Mouse (Mus musculus) liver, embryonic 15.5 days (tissue): Measurements from ENCODE around the gene Erlec1. TPM values are rescaled to one million over a fixed set of nuclear protein-coding genes. Genes with fewer than 3 reads are reported as not detected.
A peak's percentile ranks its signal among the peaks of the same experiment; 100 is the strongest.

Experiments used
- ATAC-seq: fragments of 200-750 bp; cut with Nextera tagmentation; 2 replicates; pipeline ENCODE4 v1.8.0; 2017; ENCODE audit warnings: moderate number of reproducible peaks, mild to moderate bottlenecking, moderate library complexity; ENCODE audit not compliant: insufficient read depth
- H3K27ac ChIP-seq: fragments of 300-500 bp; sonication (generic); replicated peaks from 2 replicates; pipeline ENCODE4 v1.5.1; 2015; ENCODE audit warnings: mild to moderate bottlenecking, inconsistent platforms
- H3K27me3 ChIP-seq: fragments of 300-500 bp; sonication (generic); 2 replicates; pipeline ENCODE4 v1.6.1; 2015; ENCODE audit warnings: mild to moderate bottlenecking, inconsistent platforms
- H3K36me3 ChIP-seq: fragments of 300-500 bp; sonication (generic); replicated peaks from 2 replicates; pipeline ENCODE4 v1.6.1; 2015; ENCODE audit warnings: moderate library complexity, mild to moderate bottlenecking, inconsistent platforms
- H3K4me1 ChIP-seq: fragments of 300-500 bp; sonication (generic); replicated peaks from 2 replicates; pipeline ENCODE4 v1.6.1; 2015; ENCODE audit warnings: inconsistent platforms
- H3K4me2 ChIP-seq: fragments of 300-500 bp; sonication (generic); 2 replicates; pipeline ENCODE4 v1.6.1; 2015; ENCODE audit warnings: moderate library complexity, mild to moderate bottlenecking, inconsistent platforms
- H3K4me3 ChIP-seq: fragments of 300-500 bp; sonication (generic); replicated peaks from 2 replicates; pipeline ENCODE4 v1.5.1; 2015; ENCODE audit warnings: mild to moderate bottlenecking, inconsistent platforms
- H3K9ac ChIP-seq: fragments of 300-500 bp; sonication (generic); 2 replicates; pipeline ENCODE4 v1.6.1; 2015; ENCODE audit warnings: moderate library complexity, mild to moderate bottlenecking, inconsistent platforms
- H3K9me3 ChIP-seq: fragments of 300-500 bp; sonication (generic); replicated peaks from 2 replicates; pipeline ENCODE4 v1.6.1; 2016; ENCODE audit warnings: inconsistent platforms
- WGBS: fragments of 180-500 bp; shearing (Covaris S2); methylation state at CpG from one replicate; pipeline ENCODE4 v1.1.7; 2015; ENCODE audit warnings: mixed read lengths; ENCODE audit not compliant: insufficient replicate concordance; 5-methylcytosine and 5-hydroxymethylcytosine counted together
- polyA plus RNA-seq: library from polyadenylated mRNA; unstranded; fragments of >200 nt; fragmentation: Nextera tagmentation; extraction: Ambion mirVana; gene quantifications from 2 replicates; pipeline ENCODE4 v1.2.1, GENCODE M21; 2015

The Erlec1 gene
- 5.9 and 7.2 TPM in 2 replicates for polyA plus RNA-seq

GRCm38 (mm10) chr11:30954279-30954725 is at the start of gene Erlec1:
Gene Erlec1 (minus strand): TSS chr11:30954335.
- peaks cover 16% of the 10 kb centered on the region for H3K4me1 ChIP-seq
- H3K9me3 ChIP-seq, result no peaks in the 10 kb centered on the region
- peak within 1 kb of the TSS; percentile 66 for H3K4me2 ChIP-seq
- H3K9ac ChIP-seq, result peak within 1 kb of the TSS; percentile 93
- ATAC-seq, result peak; percentile 90
- peak within 1 kb of the TSS; percentile 94 for H3K4me3 ChIP-seq
- H3K27me3 ChIP-seq, result no peaks in the 10 kb centered on the region
- peaks cover 22% of the 10 kb centered on the region for H3K36me3 ChIP-seq
- peak within 1 kb of the TSS; percentile 95 for H3K27ac ChIP-seq
- WGBS, result under 1% methylated on average over 40 of the region's 40 CpGs

GRCm38 (mm10) chr11:31001169-31001908 is 47.2 kb upstream of the Erlec1 start:
- Histone ChIP-seq H3K4me3 (no peak overlapping the region), H3K4me2 (peak overlapping the region; percentile 41), H3K27ac (peak overlapping the region; percentile 82), H3K9ac (no peak overlapping the region), H3K27me3 (no peaks in the 10 kb centered on the region), H3K36me3 (0 out of 2 replicates have a peak, but pooled peaks cover 6% of the 10 kb centered on the region), H3K4me1 (peaks cover 56% of the 10 kb centered on the region), H3K9me3 (no peaks in the 10 kb centered on the region)
- 29% methylated on average over 4 of the region's 4 CpGs for WGBS
- ATAC-seq, result peak; percentile 87

- H3K27me3 ChIP-seq, result no peaks in the 10 kb centered on the region
- 0 out of 2 replicates have a peak overlapping the region, but pooled peaks have one; percentile 5 for H3K4me2 ChIP-seq
- ATAC-seq, result no peak
- no peaks in the 10 kb centered on the region for H3K36me3 ChIP-seq
- H3K9ac ChIP-seq, result no peak overlapping the region
- peaks cover 55% of the 10 kb centered on the region for H3K4me1 ChIP-seq
- H3K27ac ChIP-seq, result peak overlapping the region; percentile 82
- H3K9me3 ChIP-seq, result no peaks in the 10 kb centered on the region
- H3K4me3 ChIP-seq, result no peak overlapping the region
- WGBS, result 19% methylated on average over 2 of the region's 2 CpGs
These were observed 45.9 kb upstream of the Erlec1 start for GRCm38 (mm10) chr11:31000028-31000427.

GRCm38 (mm10) chr11:30998704-30999103 is 44.6 kb upstream of the Erlec1 start:
- no peaks in the 10 kb centered on the region for H3K36me3 ChIP-seq
- H3K9ac ChIP-seq, result no peak overlapping the region; the same call in 1 of the 2 replicates
- 33% methylated on average over 2 of the region's 2 CpGs for WGBS
- H3K4me3 ChIP-seq, result no peak overlapping the region
- no peaks in the 10 kb centered on the region for H3K27me3 ChIP-seq
- peak; percentile 56 for ATAC-seq
- no peaks in the 10 kb centered on the region for H3K9me3 ChIP-seq
- peaks cover 55% of the 10 kb centered on the region for H3K4me1 ChIP-seq
- peak overlapping the region; percentile 36 for H3K4me2 ChIP-seq
- peak overlapping the region; percentile 82 for H3K27ac ChIP-seq

- peak overlapping the region; percentile 80 for H3K27ac ChIP-seq
These were observed 44.1 kb upstream of the Erlec1 start for GRCm38 (mm10) chr11:30998199-30998598.

GRCm38 (mm10) chr11:30996670-30997069 is 42.5 kb upstream of the Erlec1 start:
- ATAC-seq, result peak; percentile 49

More at GRCm38 (mm10) chr11:30998199-30998598, 44.1 kb upstream of the Erlec1 start:
- Histone ChIP-seq H3K27me3 (no peaks in the 10 kb centered on the region), H3K4me2 (peak overlapping the region; percentile 31), H3K4me1 (peaks cover 53% of the 10 kb centered on the region), H3K9ac (no peak overlapping the region), H3K4me3 (no peak overlapping the region), H3K36me3 (no peaks in the 10 kb centered on the region), H3K9me3 (no peaks in the 10 kb centered on the region)
- peak; percentile 68 for ATAC-seq
- 23% methylated on average over 5 of the region's 5 CpGs for WGBS

GRCm38 (mm10) chr11:30986625-30987017 is 32.5 kb upstream of the Erlec1 start:
- WGBS, result under 1% methylated on average over 2 of the region's 2 CpGs

More at GRCm38 (mm10) chr11:30996670-30997069, 42.5 kb upstream of the Erlec1 start:
- no peaks in the 10 kb centered on the region for H3K27me3 ChIP-seq
- 60% methylated on average over 3 of the region's 3 CpGs for WGBS
- H3K4me1 ChIP-seq, result peaks cover 41% of the 10 kb centered on the region
- no peak overlapping the region for H3K4me3 ChIP-seq
- H3K36me3 ChIP-seq, result no peaks in the 10 kb centered on the region
- no peaks in the 10 kb centered on the region for H3K9me3 ChIP-seq
- no peak overlapping the region for H3K4me2 ChIP-seq
- H3K27ac ChIP-seq, result 0 out of 2 replicates have a peak overlapping the region, but pooled peaks have one; percentile 24
- H3K9ac ChIP-seq, result no peak overlapping the region

GRCm38 (mm10) chr11:30985877-30986624 is 31.9 kb upstream of the Erlec1 start, which contains the start of gene Chac2:
Gene Chac2 (minus strand): TSS chr11:30986350.
- WGBS, result under 1% methylated on average over 22 of the region's 22 CpGs

More at GRCm38 (mm10) chr11:30986625-30987017, 32.5 kb upstream of the Erlec1 start:
- ATAC-seq, result peak; percentile 73
- Histone ChIP-seq H3K27ac (peak overlapping the region; percentile 94), H3K27me3 (no peaks in the 10 kb centered on the region), H3K9ac (peak overlapping the region; percentile 94), H3K4me1 (peaks cover 12% of the 10 kb centered on the region), H3K9me3 (no peaks in the 10 kb centered on the region), H3K4me2 (peak overlapping the region; percentile 73), H3K4me3 (peak overlapping the region; percentile 86), H3K36me3 (peaks cover 15% of the 10 kb centered on the region)

GRCm38 (mm10) chr11:30985237-30985636 is 31.1 kb upstream of the Erlec1 start:
- H3K27ac ChIP-seq, result peak overlapping the region; percentile 94
- no peaks in the 10 kb centered on the region for H3K9me3 ChIP-seq
- WGBS, result 30% methylated on average over 2 of the region's 2 CpGs
- no peak for ATAC-seq
- H3K27me3 ChIP-seq, result no peaks in the 10 kb centered on the region
- H3K9ac ChIP-seq, result peak overlapping the region; percentile 94
- H3K4me2 ChIP-seq, result peak overlapping the region; percentile 73
- H3K4me1 ChIP-seq, result peaks cover 12% of the 10 kb centered on the region
- H3K36me3 ChIP-seq, result peaks cover 22% of the 10 kb centered on the region
- peak overlapping the region; percentile 86 for H3K4me3 ChIP-seq

More at GRCm38 (mm10) chr11:30985877-30986624, 31.9 kb upstream of the Erlec1 start, which contains the start of gene Chac2:
- H3K36me3 ChIP-seq, result peaks cover 16% of the 10 kb centered on the region
- peaks cover 12% of the 10 kb centered on the region for H3K4me1 ChIP-seq
- peak; percentile 99 for ATAC-seq
- peak within 1 kb of the TSS; percentile 94 for H3K9ac ChIP-seq
- peak within 1 kb of the TSS; percentile 94 for H3K27ac ChIP-seq
- H3K4me3 ChIP-seq, result peak within 1 kb of the TSS; percentile 86
- no peaks in the 10 kb centered on the region for H3K9me3 ChIP-seq
- H3K4me2 ChIP-seq, result peak within 1 kb of the TSS; percentile 73
- no peaks in the 10 kb centered on the region for H3K27me3 ChIP-seq

- peak; percentile 80 for ATAC-seq
- 1% methylated on average over 30 of the region's 32 CpGs for WGBS
These were observed 523 bp downstream of the Erlec1 start for GRCm38 (mm10) chr11:30953469-30954154.

More at GRCm38 (mm10) chr11:30953469-30954154, 523 bp downstream of the Erlec1 start:
- peaks cover 16% of the 10 kb centered on the region for H3K4me1 ChIP-seq
- H3K27ac ChIP-seq, result peak overlapping the region; percentile 95
- peaks cover 29% of the 10 kb centered on the region for H3K36me3 ChIP-seq
- H3K4me3 ChIP-seq, result peak overlapping the region; percentile 94
- peak overlapping the region; percentile 93 for H3K9ac ChIP-seq
- no peaks in the 10 kb centered on the region for H3K27me3 ChIP-seq
- H3K9me3 ChIP-seq, result no peaks in the 10 kb centered on the region
- H3K4me2 ChIP-seq, result peak overlapping the region; percentile 66
